In the genomic region with DNA sequence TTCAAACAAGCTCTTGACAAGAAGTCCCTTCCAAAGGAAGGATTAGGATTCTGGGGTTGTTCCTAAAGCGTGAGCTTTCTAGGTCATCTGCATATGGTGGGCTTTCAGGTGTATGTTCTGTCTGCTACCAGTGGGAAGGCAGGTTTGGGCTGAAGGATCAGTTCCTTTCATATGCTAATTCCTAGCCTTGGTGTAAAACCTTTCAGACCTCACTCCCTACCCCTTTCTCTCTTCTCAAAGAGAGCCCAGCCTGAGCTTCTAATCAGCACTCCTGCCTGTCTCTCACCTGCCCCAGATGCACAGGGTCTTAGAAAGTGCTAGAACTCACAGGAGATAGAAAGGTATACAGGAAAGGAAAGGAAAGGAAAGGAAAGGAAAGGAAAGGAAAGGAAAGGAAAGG, we compare ENCODE assay signal across 12 mouse cellular contexts.
"Had no signal": no experiment of that assay in that cellular context is flagged by ENCODE, and none has a peak within 500 bp of the region (broad histone marks: within the 10 kb centered on the region; RNA-seq: fewer than 3 reads in every experiment).

No protein-coding gene starts in this region.

- H3K27ac ChIP-seq: liver, embryonic 12.5 days; midbrain, embryonic 12.5 days; neural tube, embryonic 15.5 days had no signal

- ATAC-seq: liver, embryonic 12.5 days; midbrain, embryonic 16.5 days had no signal

- H3K9me3 ChIP-seq: limb, embryonic 15.5 days; liver, embryonic 12.5 days; midbrain, embryonic 12.5 days; neural tube, embryonic 15.5 days had no signal

- H3K4me1 ChIP-seq: limb, embryonic 15.5 days; midbrain, embryonic 12.5 days; neural tube, embryonic 15.5 days had no signal

- H3K4me2 ChIP-seq: limb, embryonic 15.5 days; liver, embryonic 12.5 days; midbrain, embryonic 12.5 days; neural tube, embryonic 15.5 days had no signal

- H3K4me3 ChIP-seq: limb, embryonic 15.5 days; liver, embryonic 12.5 days; midbrain, embryonic 12.5 days; neural tube, embryonic 15.5 days had no signal

- H3K9ac ChIP-seq: limb, embryonic 15.5 days; liver, embryonic 12.5 days; midbrain, embryonic 12.5 days; neural tube, embryonic 15.5 days had no signal

- DNase-seq: kidney, adult 8-10 months; kidney, postnatal 36 days; layer of hippocampus, adult 9-11 months; layer of hippocampus, postnatal 36 days; right cerebral cortex, adult 18-20 months; thymus, adult 2 months; thymus, postnatal 25 days had no signal

- H3K36me3 ChIP-seq: limb, embryonic 15.5 days; liver, embryonic 12.5 days; midbrain, embryonic 12.5 days; neural tube, embryonic 15.5 days had no signal

- H3K27me3 ChIP-seq: limb, embryonic 15.5 days; liver, embryonic 12.5 days; midbrain, embryonic 12.5 days; neural tube, embryonic 15.5 days had no signal
